Mouse (Mus musculus): Measurements from ENCODE around the gene Lrrc47. TPM values are rescaled to one million over a fixed set of nuclear protein-coding genes. Genes with fewer than 3 reads are reported as not detected.

Gene Lrrc47
- 42.5 TPM for polyA plus RNA-seq (2012; fragmentation: generic; extraction: Trizol)

- H3K79me2 ChIP-seq (ENCODE audit: control insufficient read depth, insufficient read depth), result peaks cover 32% of the 10 kb centered on the region
- peak within 1 kb of the TSS; percentile 97 for H3K4me2 ChIP-seq (ENCODE audit: low read depth)
- no peaks in the 10 kb centered on the region for H3K27me3 ChIP-seq (ENCODE audit: control insufficient read depth, insufficient read depth, insufficient read length)
- no peaks in the 10 kb centered on the region for H3K36me3 ChIP-seq (ENCODE audit: control insufficient read depth, insufficient read depth)
- TF ChIP-seq POLR2A (IDR thresholded peaks at IDR 0.05; ENCODE audit: insufficient read length, low read depth) (peak; percentile 80), POLR2AphosphoS2 (IDR thresholded peaks at IDR 0.05; ENCODE audit: insufficient read length, low read depth) (peak; percentile 18), SRF (IDR thresholded peaks at IDR 0.05; ENCODE audit: control insufficient read depth, insufficient read length, low read depth) (peak; percentile 65), MAX (IDR thresholded peaks at IDR 0.05; ENCODE audit: low read depth) (no peak)
- H3ac ChIP-seq (ENCODE audit: control insufficient read depth, insufficient read length), result peak within 1 kb of the TSS; percentile 81
- H3K4me3 ChIP-seq, result peak within 1 kb of the TSS; percentile 59
Measured at GRCm38 (mm10) chr4:154011646-154012089, at the start of gene Lrrc47. Gene Lrrc47 (plus strand): TSS chr4:154011731.

- Histone ChIP-seq H3K4me3 (no peak overlapping the region), H3K79me2 (ENCODE audit: control insufficient read depth, insufficient read depth) (peaks cover 5% of the 10 kb centered on the region), H3K27me3 (ENCODE audit: control insufficient read depth, insufficient read depth, insufficient read length) (no peaks in the 10 kb centered on the region), H3K36me3 (ENCODE audit: control insufficient read depth, insufficient read depth) (peaks cover 3% of the 10 kb centered on the region), H3K4me2 (ENCODE audit: low read depth) (no peak overlapping the region), H3ac (ENCODE audit: control insufficient read depth, insufficient read length) (no peak overlapping the region)
- TF ChIP-seq POLR2AphosphoS2 (IDR thresholded peaks at IDR 0.05; ENCODE audit: insufficient read length, low read depth), result no peak
- TF ChIP-seq E2F4 (IDR thresholded peaks at IDR 0.05; ENCODE audit: insufficient read depth), result no peak
- TF ChIP-seq POLR2A (IDR thresholded peaks at IDR 0.05; ENCODE audit: insufficient read length, low read depth), result no peak
- no peak for TF ChIP-seq TCF12 (IDR thresholded peaks at IDR 0.05; ENCODE audit: insufficient read depth, poor library complexity, severe bottlenecking)
- TF ChIP-seq CEBPB (IDR thresholded peaks at IDR 0.05; ENCODE audit: insufficient read depth, poor library complexity, severe bottlenecking), result no peak
- TF ChIP-seq SRF (IDR thresholded peaks at IDR 0.05; ENCODE audit: control insufficient read depth, insufficient read length, low read depth), result no peak
- no peak for TF ChIP-seq REST (IDR thresholded peaks at IDR 0.05; ENCODE audit: insufficient read depth, insufficient read length)
- TF ChIP-seq MAX (IDR thresholded peaks at IDR 0.05; ENCODE audit: low read depth), result no peak
- TF ChIP-seq MYOD1 (IDR thresholded peaks at IDR 0.05; ENCODE audit: control insufficient read depth in 1 of 3, insufficient read length in 2 of 3, low read depth in 2 of 3), result no peak
- TF ChIP-seq MYOG (IDR thresholded peaks at IDR 0.05; ENCODE audit: control insufficient read depth in 1 of 3, insufficient read depth in 1 of 3, insufficient read length in 2 of 3, low read depth in 2 of 3), result no peak
- no peak for TF ChIP-seq USF1 (IDR thresholded peaks at IDR 0.05; ENCODE audit: low read depth)
- no peak for TF ChIP-seq TCF3 (IDR thresholded peaks at IDR 0.05; ENCODE audit: insufficient read length, low read depth)
Measured at GRCm38 (mm10) chr4:153962631-153963030, 48.9 kb upstream of the Lrrc47 start.

- TF ChIP-seq MYOG (IDR thresholded peaks at IDR 0.05; ENCODE audit: control insufficient read depth in 1 of 3, insufficient read depth in 1 of 3, insufficient read length in 2 of 3, low read depth in 2 of 3), result no peak
- no peak for TF ChIP-seq TCF12 (IDR thresholded peaks at IDR 0.05; ENCODE audit: insufficient read depth, poor library complexity, severe bottlenecking)
- TF ChIP-seq POLR2AphosphoS2 (IDR thresholded peaks at IDR 0.05; ENCODE audit: insufficient read length, low read depth), result no peak
- no peak for TF ChIP-seq TCF3 (IDR thresholded peaks at IDR 0.05; ENCODE audit: insufficient read length, low read depth)
- TF ChIP-seq SRF (IDR thresholded peaks at IDR 0.05; ENCODE audit: control insufficient read depth, insufficient read length, low read depth), result no peak
- TF ChIP-seq E2F4 (IDR thresholded peaks at IDR 0.05; ENCODE audit: insufficient read depth), result no peak
- no peak for TF ChIP-seq MAX (IDR thresholded peaks at IDR 0.05; ENCODE audit: low read depth)
- TF ChIP-seq POLR2A (IDR thresholded peaks at IDR 0.05; ENCODE audit: insufficient read length, low read depth), result no peak
- Histone ChIP-seq H3K4me2 (ENCODE audit: low read depth) (no peak overlapping the region), H3K4me3 (no peak overlapping the region), H3K36me3 (ENCODE audit: control insufficient read depth, insufficient read depth) (no peaks in the 10 kb centered on the region), H3K79me2 (ENCODE audit: control insufficient read depth, insufficient read depth) (no peaks in the 10 kb centered on the region), H3ac (ENCODE audit: control insufficient read depth, insufficient read length) (no peak overlapping the region), H3K27me3 (ENCODE audit: control insufficient read depth, insufficient read depth, insufficient read length) (no peaks in the 10 kb centered on the region)
Measured at GRCm38 (mm10) chr4:153966651-153967050, 44.9 kb upstream of the Lrrc47 start.

- Histone ChIP-seq H3K79me2 (ENCODE audit: control insufficient read depth, insufficient read depth) (no peaks in the 10 kb centered on the region), H3K4me3 (no peak overlapping the region), H3K36me3 (ENCODE audit: control insufficient read depth, insufficient read depth) (no peaks in the 10 kb centered on the region), H3K4me2 (ENCODE audit: low read depth) (no peak overlapping the region), H3K27me3 (ENCODE audit: control insufficient read depth, insufficient read depth, insufficient read length) (no peaks in the 10 kb centered on the region), H3ac (ENCODE audit: control insufficient read depth, insufficient read length) (no peak overlapping the region)
- TF ChIP-seq CEBPB (IDR thresholded peaks at IDR 0.05; ENCODE audit: insufficient read depth, poor library complexity, severe bottlenecking), result no peak
- TF ChIP-seq POLR2A (IDR thresholded peaks at IDR 0.05; ENCODE audit: insufficient read length, low read depth), result no peak
Measured at GRCm38 (mm10) chr4:153967556-153967955, 44.0 kb upstream of the Lrrc47 start.

- no peaks in the 10 kb centered on the region for H3K36me3 ChIP-seq (ENCODE audit: control insufficient read depth, insufficient read depth)
- no peaks in the 10 kb centered on the region for H3K79me2 ChIP-seq (ENCODE audit: control insufficient read depth, insufficient read depth)
- no peak overlapping the region for H3ac ChIP-seq (ENCODE audit: control insufficient read depth, insufficient read length)
- H3K4me3 ChIP-seq, result no peak overlapping the region
- H3K4me2 ChIP-seq (ENCODE audit: low read depth), result no peak overlapping the region
- TF ChIP-seq POLR2AphosphoS2 (IDR thresholded peaks at IDR 0.05; ENCODE audit: insufficient read length, low read depth), result no peak
- no peaks in the 10 kb centered on the region for H3K27me3 ChIP-seq (ENCODE audit: control insufficient read depth, insufficient read depth, insufficient read length)
Measured at GRCm38 (mm10) chr4:153968063-153968462, 43.5 kb upstream of the Lrrc47 start.

Data from myocyte (in vitro differentiated cells).